ENCODE assay signal across 27 mouse cellular contexts in the genomic region with DNA sequence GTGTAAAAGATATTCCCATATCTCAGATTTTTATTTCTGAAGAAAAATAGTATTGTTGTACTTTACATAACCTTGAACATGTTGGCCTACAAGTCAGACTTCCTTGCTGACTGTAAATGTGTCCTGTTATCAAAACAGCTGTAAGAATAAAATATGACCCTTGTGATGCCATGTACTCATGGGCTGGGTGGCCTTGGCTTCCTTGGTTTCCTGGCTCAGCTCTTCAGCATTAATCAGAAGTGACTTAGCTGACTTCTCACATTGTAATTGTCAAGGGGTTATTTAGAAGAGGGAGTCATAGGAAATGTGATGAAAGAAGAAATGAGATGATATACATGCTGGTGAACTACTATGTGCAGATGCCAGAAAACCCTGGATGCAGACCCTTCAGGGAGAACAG.
DNase-seq lines count a peak whose midpoint lies in the region; ATAC-seq lines count a peak whose summit lies in the region.
"Had no signal": no experiment of that assay in that cellular context is flagged by ENCODE, and none has a peak within 500 bp of the region (broad histone marks: within the 10 kb centered on the region; RNA-seq: fewer than 3 reads in every experiment).

No protein-coding gene starts in this region.

- H3K9me3 ChIP-seq in liver, embryonic 11.5 days (ENCODE audit: control insufficient read depth, low read length), result no peaks in the 10 kb centered on the region
- H3K9me3 ChIP-seq: embryonic facial prominence, embryonic 13.5 days; embryonic facial prominence, embryonic 15.5 days; forebrain, embryonic 10.5 days; forebrain, embryonic 12.5 days had no signal

- DNase-seq in adrenal gland, adult (ENCODE audit: inconsistent age in 2 of 2, low spot score in 1 of 2), result peak; percentile 13 to 73
- DNase-seq in adrenal gland, postnatal 4 days (ENCODE audit: low spot score in 2 of 2), result no peak
- DNase-seq in adrenal gland, adult 8-10 months, result peak; percentile 27
- DNase-seq in adrenal gland, postnatal 14 days, result peak; percentile 56
- DNase-seq in adrenal gland, postnatal 36 days, result peak; percentile 54 to 60
- no peak for DNase-seq in liver, embryonic 11.5 days (ENCODE audit: low spot score)
- no peak for DNase-seq in lung, postnatal 10 days
- DNase-seq: B cell, adult 2 months; cerebellum, adult 11 months; cerebellum, adult 18-20 months; cerebellum, adult 8-10 months; cerebellum, adult 9-11 months; cerebellum, postnatal 14 days; cerebellum, postnatal 36 days; embryo, embryonic 11 days had no signal

- no peaks in the 10 kb centered on the region for H3K36me3 ChIP-seq in liver, embryonic 11.5 days (ENCODE audit: control insufficient read depth, insufficient read depth, low read length)
- H3K36me3 ChIP-seq: embryonic facial prominence, embryonic 13.5 days; embryonic facial prominence, embryonic 15.5 days; forebrain, embryonic 10.5 days; forebrain, embryonic 12.5 days; G1E had no signal

- no peak overlapping the region for H3K4me2 ChIP-seq in liver, embryonic 11.5 days
- H3K4me2 ChIP-seq: embryonic facial prominence, embryonic 13.5 days; embryonic facial prominence, embryonic 15.5 days; forebrain, embryonic 12.5 days had no signal

- no peak overlapping the region for H3K9ac ChIP-seq in liver, embryonic 11.5 days (ENCODE audit: low read depth, low read length)
- H3K9ac ChIP-seq: embryonic facial prominence, embryonic 13.5 days; embryonic facial prominence, embryonic 15.5 days; forebrain, embryonic 12.5 days had no signal

- no peak for ATAC-seq in liver, embryonic 11.5 days (replicated peaks; ENCODE audit: low FRiP score)
- ATAC-seq: activated CD4-positive, CD25-positive, alpha-beta regulatory T cell, adult 4 months; CD4-positive, CD25-positive, alpha-beta regulatory T cell, adult 4 months; forebrain, embryonic 14.5 days; forebrain, embryonic 16.5 days; Patski had no signal

- H3K27me3 ChIP-seq in liver, embryonic 11.5 days (replicated peaks; ENCODE audit: control insufficient read depth, insufficient read depth, low read length), result no peaks in the 10 kb centered on the region
- H3K27me3 ChIP-seq: CH12.LX; embryonic facial prominence, embryonic 13.5 days; embryonic facial prominence, embryonic 15.5 days; forebrain, embryonic 12.5 days; Patski had no signal

- no peaks in the 10 kb centered on the region for H3K4me1 ChIP-seq in liver, embryonic 11.5 days (replicated peaks; ENCODE audit: control insufficient read depth, insufficient read depth, low read length)
- H3K4me1 ChIP-seq: embryonic facial prominence, embryonic 13.5 days; embryonic facial prominence, embryonic 15.5 days; forebrain, embryonic 10.5 days; forebrain, embryonic 12.5 days had no signal

- H3K4me3 ChIP-seq in liver, embryonic 11.5 days (ENCODE audit: low read depth, low read length), result no peak overlapping the region
- H3K4me3 ChIP-seq: embryonic facial prominence, embryonic 13.5 days; embryonic facial prominence, embryonic 15.5 days; erythroblast, embryonic 14.5 days; forebrain, embryonic 10.5 days; forebrain, embryonic 12.5 days had no signal

- H3K27ac ChIP-seq in liver, embryonic 11.5 days (ENCODE audit: low read depth, low read length), result no peak overlapping the region
- H3K27ac ChIP-seq: embryonic facial prominence, embryonic 13.5 days; embryonic facial prominence, embryonic 15.5 days; forebrain, embryonic 10.5 days; forebrain, embryonic 12.5 days had no signal

Comparison
In these comparisons a context has a peak if more than half of its experiments do, and no peak if none do; other contexts are left out.
1. DNase-seq: peak in adrenal gland, adult (2 of 2), adrenal gland, adult 8-10 months (single experiment), adrenal gland, postnatal 14 days (single experiment) and adrenal gland, postnatal 36 days (2 of 2); none in adrenal gland, postnatal 4 days (0 of 2), liver, embryonic 11.5 days (single experiment) and lung, postnatal 10 days (single experiment).